Mouse (Mus musculus): ENCODE data around the gene Sec14l2. TPM values are rescaled to one million over a fixed set of nuclear protein-coding genes. Genes with fewer than 3 reads are reported as not detected.
"Not testable (repeated sequence)": the region's sequence is repeated elsewhere in the genome, so short reads cannot be mapped to it uniquely, and the experiment has no call there.

Gene Sec14l2
- polyA plus RNA-seq, 1 experiment, result 0.42 TPM

- TF ChIP-seq POLR2A (IDR thresholded peaks at IDR 0.05; ENCODE audit: control insufficient read depth, extremely low read depth, insufficient read depth, low read length, poor library complexity) (no peak), CTCF (IDR thresholded peaks at IDR 0.05; ENCODE audit: borderline replicate concordance, control insufficient read depth, extremely low read depth, insufficient read depth, low read length, poor library complexity) (no peak)
- Histone ChIP-seq H3K27ac (ENCODE audit: control insufficient read depth, insufficient read depth, low read length) (no peak overlapping the region), H3K4me3 (ENCODE audit: control insufficient read depth, insufficient read depth, low read length) (no peak overlapping the region), H3K4me1 (replicated peaks; ENCODE audit: control insufficient read depth, insufficient read depth, low read length) (peaks cover 4% of the 10 kb centered on the region; the same call in 1 of the 2 replicates), H3K27me3 (ENCODE audit: control insufficient read depth, insufficient read depth, low read length) (peaks cover 8% of the 10 kb centered on the region; the same call in 1 of the 2 replicates), H3K36me3 (ENCODE audit: control insufficient read depth, insufficient read depth, low read length) (no peaks in the 10 kb centered on the region)
- WGBS, result 90% methylated on average over 6 of the region's 6 CpGs
- no peak for DNase-seq
Observed at GRCm38 (mm10) chr11:4113970-4114369, 9.2 kb downstream of the Sec14l2 start.

GRCm38 (mm10) chr11:4113496-4113895 is 9.7 kb downstream of the Sec14l2 start:
- H3K36me3 ChIP-seq (ENCODE audit: control insufficient read depth, insufficient read depth, low read length), result no peaks in the 10 kb centered on the region
- peaks cover 4% of the 10 kb centered on the region; the same call in 1 of the 2 replicates for H3K27me3 ChIP-seq (ENCODE audit: control insufficient read depth, insufficient read depth, low read length)
- H3K4me1 ChIP-seq (replicated peaks; ENCODE audit: control insufficient read depth, insufficient read depth, low read length), result peaks cover 4% of the 10 kb centered on the region; the same call in 1 of the 2 replicates
- DNase-seq, result no peak
- no peak overlapping the region for H3K27ac ChIP-seq (ENCODE audit: control insufficient read depth, insufficient read depth, low read length)
- H3K4me3 ChIP-seq (ENCODE audit: control insufficient read depth, insufficient read depth, low read length), result no peak overlapping the region
- TF ChIP-seq CTCF (IDR thresholded peaks at IDR 0.05; ENCODE audit: borderline replicate concordance, control insufficient read depth, extremely low read depth, insufficient read depth, low read length, poor library complexity) (no peak), POLR2A (IDR thresholded peaks at IDR 0.05; ENCODE audit: control insufficient read depth, extremely low read depth, insufficient read depth, low read length, poor library complexity) (no peak)
- WGBS, result 82% methylated on average over 4 of the region's 4 CpGs

- DNase-seq, result no peak
- Histone ChIP-seq H3K4me3 (ENCODE audit: control insufficient read depth, insufficient read depth, low read length) (no peak overlapping the region), H3K27ac (ENCODE audit: control insufficient read depth, insufficient read depth, low read length) (no peak overlapping the region), H3K27me3 (ENCODE audit: control insufficient read depth, insufficient read depth, low read length) (no peaks in the 10 kb centered on the region; the same call in 1 of the 2 replicates), H3K4me1 (replicated peaks; ENCODE audit: control insufficient read depth, insufficient read depth, low read length) (no peaks in the 10 kb centered on the region), H3K36me3 (ENCODE audit: control insufficient read depth, insufficient read depth, low read length) (no peaks in the 10 kb centered on the region)
- TF ChIP-seq CTCF (IDR thresholded peaks at IDR 0.05; ENCODE audit: borderline replicate concordance, control insufficient read depth, extremely low read depth, insufficient read depth, low read length, poor library complexity), result no peak
- TF ChIP-seq POLR2A (IDR thresholded peaks at IDR 0.05; ENCODE audit: control insufficient read depth, extremely low read depth, insufficient read depth, low read length, poor library complexity), result no peak
- 93% methylated on average over 6 of the region's 6 CpGs for WGBS
Observed at GRCm38 (mm10) chr11:4112861-4113260, 10.4 kb downstream of the Sec14l2 start.

GRCm38 (mm10) chr11:4112033-4112432 is 11.2 kb downstream of the Sec14l2 start:
- Histone ChIP-seq H3K4me3 (ENCODE audit: control insufficient read depth, insufficient read depth, low read length) (no peak overlapping the region), H3K36me3 (ENCODE audit: control insufficient read depth, insufficient read depth, low read length) (no peaks in the 10 kb centered on the region), H3K4me1 (replicated peaks; ENCODE audit: control insufficient read depth, insufficient read depth, low read length) (no peaks in the 10 kb centered on the region), H3K27me3 (ENCODE audit: control insufficient read depth, insufficient read depth, low read length) (no peaks in the 10 kb centered on the region), H3K27ac (ENCODE audit: control insufficient read depth, insufficient read depth, low read length) (no peak overlapping the region)
- 96% methylated on average over 4 of the region's 4 CpGs for WGBS
- no peak for DNase-seq
- no peak for TF ChIP-seq POLR2A (IDR thresholded peaks at IDR 0.05; ENCODE audit: control insufficient read depth, extremely low read depth, insufficient read depth, low read length, poor library complexity)

GRCm38 (mm10) chr11:4108691-4109090 is 14.5 kb downstream of the Sec14l2 start:
- no peaks in the 10 kb centered on the region for H3K36me3 ChIP-seq (ENCODE audit: control insufficient read depth, insufficient read depth, low read length)

DNA sequence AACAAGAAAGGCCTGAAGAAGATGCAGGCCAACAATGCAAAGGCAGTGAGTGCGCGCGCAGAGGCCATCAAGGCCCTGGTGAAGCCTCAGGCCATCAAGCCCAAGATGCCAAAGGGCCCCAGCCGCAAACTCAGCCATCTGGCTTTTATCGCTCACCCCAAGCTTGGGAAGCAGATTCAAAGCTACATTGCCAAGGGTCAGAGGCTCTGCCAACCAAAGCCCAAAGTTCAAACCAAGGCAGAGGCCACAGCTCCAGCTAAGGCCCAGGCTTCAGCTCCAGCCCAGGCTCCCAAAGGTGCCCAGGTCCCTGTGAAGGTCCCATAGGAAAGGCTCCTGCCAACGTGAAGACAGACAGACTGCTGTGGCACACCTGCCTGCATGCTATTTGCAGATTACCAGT is 15.3 kb downstream of the Sec14l2 start:
- not testable (repeated sequence) for H3K27me3 ChIP-seq (ENCODE audit: control insufficient read depth, insufficient read depth, low read length); DNase-seq; H3K27ac ChIP-seq (ENCODE audit: control insufficient read depth, insufficient read depth, low read length); H3K4me1 ChIP-seq (replicated peaks; ENCODE audit: control insufficient read depth, insufficient read depth, low read length); H3K36me3 ChIP-seq (ENCODE audit: control insufficient read depth, insufficient read depth, low read length); H3K4me3 ChIP-seq (ENCODE audit: control insufficient read depth, insufficient read depth, low read length)
- WGBS, result 94% methylated on average over 6 of the region's 6 CpGs

More at GRCm38 (mm10) chr11:4108691-4109090, 14.5 kb downstream of the Sec14l2 start:
- no peak for DNase-seq
- Histone ChIP-seq H3K4me1 (replicated peaks; ENCODE audit: control insufficient read depth, insufficient read depth, low read length) (no peaks in the 10 kb centered on the region), H3K27me3 (ENCODE audit: control insufficient read depth, insufficient read depth, low read length) (no peaks in the 10 kb centered on the region), H3K27ac (ENCODE audit: control insufficient read depth, insufficient read depth, low read length) (no peak overlapping the region), H3K4me3 (ENCODE audit: control insufficient read depth, insufficient read depth, low read length) (no peak overlapping the region)
- 91% methylated on average over 7 of the region's 7 CpGs for WGBS
- no peak for TF ChIP-seq POLR2A (IDR thresholded peaks at IDR 0.05; ENCODE audit: control insufficient read depth, extremely low read depth, insufficient read depth, low read length, poor library complexity)
- no peak for TF ChIP-seq CTCF (IDR thresholded peaks at IDR 0.05; ENCODE audit: borderline replicate concordance, control insufficient read depth, extremely low read depth, insufficient read depth, low read length, poor library complexity)

- 87% methylated on average over 6 of the region's 6 CpGs for WGBS
- no peaks in the 10 kb centered on the region for H3K4me1 ChIP-seq (replicated peaks; ENCODE audit: control insufficient read depth, insufficient read depth, low read length)
- DNase-seq, result no peak
- H3K4me3 ChIP-seq (ENCODE audit: control insufficient read depth, insufficient read depth, low read length), result no peak overlapping the region
- TF ChIP-seq CTCF (IDR thresholded peaks at IDR 0.05; ENCODE audit: borderline replicate concordance, control insufficient read depth, extremely low read depth, insufficient read depth, low read length, poor library complexity) (no peak), POLR2A (IDR thresholded peaks at IDR 0.05; ENCODE audit: control insufficient read depth, extremely low read depth, insufficient read depth, low read length, poor library complexity) (no peak)
- no peaks in the 10 kb centered on the region for H3K27me3 ChIP-seq (ENCODE audit: control insufficient read depth, insufficient read depth, low read length)
- H3K27ac ChIP-seq (ENCODE audit: control insufficient read depth, insufficient read depth, low read length), result no peak overlapping the region
- H3K36me3 ChIP-seq (ENCODE audit: control insufficient read depth, insufficient read depth, low read length), result no peaks in the 10 kb centered on the region
Observed at GRCm38 (mm10) chr11:4105444-4105843, 17.8 kb downstream of the Sec14l2 start.

All from thymus, adult 2 months (tissue).